Mouse (Mus musculus) small intestine, adult 2 months (tissue): Measurements from ENCODE around the gene Cxcr5. TPM values are rescaled to one million over a fixed set of nuclear protein-coding genes. Genes with fewer than 3 reads are reported as not detected.
"Not testable (repeated sequence)": the region's sequence is repeated elsewhere in the genome, so short reads cannot be mapped to it uniquely, and the experiment has no call there.

Source experiments
- H3K27ac ChIP-seq: fragments of 200-500 bp; 2 replicates; pipeline ENCODE4 v1.5.1; 2012; ENCODE audit warnings: low read depth, low read length, control low read depth, inconsistent platforms; ENCODE audit not compliant: insufficient read depth
- H3K27me3 ChIP-seq: fragments of 200-500 bp; 2 replicates; pipeline ENCODE4 v1.6.1; 2012; ENCODE audit warnings: mild to moderate bottlenecking, moderate library complexity, low read length, inconsistent platforms; ENCODE audit not compliant: control insufficient read depth, insufficient read depth
- H3K36me3 ChIP-seq: fragments of 200-500 bp; 2 replicates; pipeline ENCODE4 v1.6.1; 2012; ENCODE audit warnings: mild to moderate bottlenecking, low read length, control low read depth, inconsistent platforms; ENCODE audit not compliant: control insufficient read depth, insufficient read depth
- H3K4me1 ChIP-seq: fragments of 200-500 bp; 2 replicates; pipeline ENCODE4 v1.6.1; 2012; ENCODE audit warnings: low read length, inconsistent platforms, mixed read lengths; ENCODE audit not compliant: control insufficient read depth, insufficient read depth, insufficient read length
- H3K4me3 ChIP-seq: fragments of 200-500 bp; 2 replicates; pipeline ENCODE4 v1.5.1; 2012; ENCODE audit warnings: low read depth, mild to moderate bottlenecking, control low read depth, inconsistent platforms, low read length, moderate library complexity
- CTCF ChIP-seq: fragments of 200-500 bp; IDR thresholded peaks from 2 replicates; pipeline ENCODE4 v1.5.1; 2012; ENCODE audit warnings: low read depth, mild to moderate bottlenecking, control low read depth, inconsistent platforms, low read length, moderate library complexity, mixed read lengths; ENCODE audit not compliant: insufficient replicate concordance, insufficient read length; ENCODE audit errors: extremely low read depth
- POLR2A ChIP-seq: fragments of 200-500 bp; IDR thresholded peaks from 2 replicates; pipeline ENCODE4 v1.6.1; 2012; ENCODE audit warnings: low read depth, mild to moderate bottlenecking, control low read depth, inconsistent platforms, low read length, moderate library complexity
- WGBS: fragments of 180-500 bp; shearing (Covaris S2); methylation state at CpG from one replicate; pipeline ENCODE4 v1.1.7; 2018; 5-methylcytosine and 5-hydroxymethylcytosine counted together
- polyA plus RNA-seq: library from polyadenylated mRNA; depleted of rRNA; stranded (reverse); fragments of >200 nt; gene quantifications from 2 replicates; pipeline ENCODE4 v1.2.3, GENCODE M21; 2012

Gene Cxcr5
- polyA plus RNA-seq, 1 experiment: 5.7 TPM

DNA sequence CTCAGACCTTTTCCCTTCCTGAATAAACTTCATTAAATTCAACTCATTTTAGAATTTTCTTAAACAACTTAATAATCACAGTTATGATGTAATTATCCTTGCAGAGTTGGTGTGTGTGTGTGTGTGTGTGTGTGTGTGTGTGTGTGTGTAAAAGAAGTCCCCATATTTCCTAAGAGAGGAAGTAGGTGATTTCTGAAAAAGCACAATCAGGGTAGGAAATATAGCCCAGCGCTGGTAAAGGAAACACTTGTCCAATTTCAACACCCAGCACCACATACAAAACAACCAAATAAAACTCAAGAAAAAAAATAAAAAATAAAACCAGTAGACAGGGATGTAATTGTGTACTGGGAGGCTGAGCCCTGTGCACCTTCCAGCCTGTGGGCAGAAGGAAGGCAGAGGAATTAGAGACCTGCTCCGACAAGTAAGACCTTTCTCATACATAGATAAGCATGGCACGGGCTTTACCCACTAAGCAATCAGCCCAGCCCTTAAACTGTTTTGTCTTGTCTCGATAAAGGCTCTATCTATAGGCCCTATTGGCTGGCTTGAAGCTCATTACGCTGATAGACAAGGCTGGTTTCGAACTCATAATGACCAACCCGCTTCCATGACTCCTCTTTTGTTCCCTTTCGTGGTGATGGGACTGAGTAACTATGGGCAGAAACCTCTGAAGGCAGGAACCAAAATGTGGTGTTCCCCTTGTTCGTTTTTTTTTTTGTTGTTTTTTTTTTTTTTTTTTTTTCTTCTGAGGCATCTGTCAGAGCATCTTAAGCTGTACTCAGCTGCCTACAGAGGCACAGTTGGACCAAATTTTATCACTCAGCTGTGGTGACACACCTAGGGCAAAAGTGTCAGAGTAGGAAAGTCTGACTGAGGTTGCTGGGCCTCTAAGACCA lies 25.8 kb upstream of the Cxcr5 start:
- TF ChIP-seq CTCF (no peak), POLR2A (no peak)
- H3K27ac ChIP-seq: no peak overlapping the region
- no peak overlapping the region for H3K4me3 ChIP-seq
- 72% methylated on average over 9 of the region's 9 CpGs for WGBS
- no peaks in the 10 kb centered on the region for H3K36me3 ChIP-seq
- no peaks in the 10 kb centered on the region for H3K27me3 ChIP-seq
- H3K4me1 ChIP-seq: peaks cover 3% of the 10 kb centered on the region; the same call in 1 of the 2 replicates

DNA sequence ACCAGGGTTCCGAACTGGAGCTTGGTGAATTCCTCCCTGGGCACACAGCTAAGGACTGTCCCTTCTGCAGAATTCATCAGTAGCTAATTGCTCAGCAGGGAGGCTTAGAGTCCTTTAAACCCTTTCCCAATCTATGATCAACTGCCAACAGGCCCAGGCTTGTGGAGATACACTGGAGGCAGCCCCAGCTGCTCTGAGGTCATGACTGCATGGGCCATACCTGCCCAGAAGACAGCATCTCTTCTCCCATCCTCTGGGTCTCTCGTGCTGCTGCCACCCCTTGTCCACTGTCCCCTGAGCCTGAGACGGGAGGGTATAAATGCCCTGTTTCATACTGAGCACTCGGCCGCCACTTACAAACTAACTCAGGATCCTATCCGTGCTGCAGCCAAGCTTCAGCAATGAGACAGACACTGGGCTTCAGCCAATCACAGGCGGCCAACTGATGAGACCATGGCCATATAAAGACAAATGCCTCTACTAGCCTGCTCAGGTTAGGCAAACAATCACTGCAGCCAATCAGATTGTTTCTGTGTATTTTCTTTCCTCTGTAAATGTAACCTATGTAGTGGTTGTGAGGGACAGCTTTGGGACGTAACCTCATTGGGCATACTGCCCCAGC lies 25.1 kb upstream of the Cxcr5 start:
- H3K4me3 ChIP-seq: no peak overlapping the region
- no peak for TF ChIP-seq POLR2A
- no peak for TF ChIP-seq CTCF
- H3K36me3 ChIP-seq: no peaks in the 10 kb centered on the region
- H3K27ac ChIP-seq: no peak overlapping the region
- WGBS: 82% methylated on average over 8 of the region's 8 CpGs
- H3K27me3 ChIP-seq: no peaks in the 10 kb centered on the region
- peaks cover 3% of the 10 kb centered on the region; the same call in 1 of the 2 replicates for H3K4me1 ChIP-seq

DNA sequence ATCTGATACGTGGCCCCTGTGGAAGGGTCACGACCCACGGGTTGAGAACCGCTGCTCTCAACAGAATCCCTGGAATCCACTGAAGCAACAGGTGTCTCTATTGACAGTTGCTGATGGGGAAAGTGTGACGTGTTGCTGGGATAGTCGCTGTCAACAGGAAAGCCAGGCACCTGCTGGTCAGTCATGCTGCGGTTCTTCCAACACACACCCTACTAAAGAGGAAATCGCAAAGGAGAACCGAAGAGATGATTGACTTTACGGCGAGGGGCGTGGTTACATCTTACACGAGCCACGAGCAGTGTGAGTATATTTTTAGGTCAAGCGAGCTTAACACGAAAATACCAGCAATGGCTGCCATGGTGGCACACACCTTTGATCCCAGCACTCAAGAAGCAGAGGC lies 20.7 kb upstream of the Cxcr5 start:
- no peaks in the 10 kb centered on the region for H3K36me3 ChIP-seq
- TF ChIP-seq CTCF (no peak), POLR2A (no peak)
- no peak overlapping the region for H3K27ac ChIP-seq
- WGBS: 24% methylated on average over 16 of the region's 16 CpGs
- H3K27me3 ChIP-seq: no peaks in the 10 kb centered on the region
- H3K4me1 ChIP-seq: peaks cover 9% of the 10 kb centered on the region; the same call in 1 of the 2 replicates
- no peak overlapping the region for H3K4me3 ChIP-seq

DNA sequence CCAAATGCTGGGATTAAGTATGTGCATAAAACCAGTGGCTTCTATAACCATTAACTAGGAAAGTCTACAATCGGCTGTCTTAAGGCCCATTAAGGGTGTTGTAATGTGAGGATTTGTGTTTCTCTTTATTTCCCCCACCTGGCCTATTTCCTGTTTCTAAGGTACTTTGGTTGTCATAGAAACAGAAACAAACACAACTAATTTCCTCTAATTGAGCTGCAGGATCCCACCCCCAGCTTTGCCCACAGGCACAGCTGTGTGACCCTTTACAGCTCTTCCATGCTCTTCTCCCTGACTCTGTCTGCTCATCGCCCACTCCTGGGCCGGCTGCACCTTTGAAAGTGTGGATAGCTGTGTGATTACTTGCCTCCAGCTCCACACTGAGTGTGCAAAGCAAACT lies 19.7 kb upstream of the Cxcr5 start:
- no peak for TF ChIP-seq POLR2A
- no peak for TF ChIP-seq CTCF
- Histone ChIP-seq H3K36me3 (no peaks in the 10 kb centered on the region), H3K4me1 (peaks cover 9% of the 10 kb centered on the region; the same call in 1 of the 2 replicates), H3K27ac (peak overlapping the region; percentile 33), H3K4me3 (no peak overlapping the region), H3K27me3 (no peaks in the 10 kb centered on the region)
- WGBS: 11% methylated on average over 3 of the region's 3 CpGs

DNA sequence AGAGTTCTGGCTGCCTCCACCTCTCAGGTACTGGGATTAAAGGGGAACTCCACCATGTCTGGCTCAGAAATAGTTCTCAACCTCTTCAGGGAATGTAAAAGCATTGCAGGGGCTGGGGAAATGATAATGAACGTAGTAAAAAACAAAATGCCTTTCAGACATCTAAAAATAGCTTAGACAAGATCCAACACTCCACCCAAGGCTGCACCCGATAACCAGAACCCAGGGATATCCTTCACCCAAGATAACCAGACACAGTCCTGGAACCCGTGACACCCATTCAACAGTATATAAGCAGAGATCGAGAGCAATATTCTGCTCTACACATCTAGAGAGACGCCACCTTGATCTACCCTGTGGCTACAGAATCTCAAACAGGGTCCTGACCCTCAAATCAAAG lies 18.4 kb upstream of the Cxcr5 start:
- WGBS: 90% methylated on average over 5 of the region's 5 CpGs
- no peak for TF ChIP-seq CTCF
- TF ChIP-seq POLR2A: no peak
- H3K27me3 ChIP-seq: no peaks in the 10 kb centered on the region
- no peaks in the 10 kb centered on the region for H3K36me3 ChIP-seq
- peaks cover 9% of the 10 kb centered on the region; the same call in 1 of the 2 replicates for H3K4me1 ChIP-seq
- H3K27ac ChIP-seq: no peak overlapping the region
- H3K4me3 ChIP-seq: no peak overlapping the region

DNA sequence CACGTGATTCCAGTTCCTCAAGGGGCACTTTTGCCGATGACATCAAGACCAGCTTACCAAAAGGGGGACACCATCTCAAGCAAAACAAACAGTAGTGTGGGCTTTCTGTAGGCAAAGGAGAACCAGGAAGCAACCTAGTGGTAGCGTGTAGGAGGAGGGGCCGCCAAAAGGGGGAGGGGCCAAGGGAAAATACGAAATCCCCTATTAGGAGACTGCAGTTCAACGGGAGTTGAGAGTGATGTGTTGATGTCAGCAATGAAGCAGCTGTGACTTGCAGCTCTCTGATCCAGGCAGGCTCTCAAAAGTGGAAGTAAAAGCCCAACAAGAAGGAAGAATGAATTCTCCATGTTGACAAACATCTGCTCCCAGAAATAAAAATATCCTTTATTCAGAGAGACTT lies 17.7 kb upstream of the Cxcr5 start:
- H3K36me3 ChIP-seq: no peaks in the 10 kb centered on the region
- H3K4me1 ChIP-seq: peaks cover 9% of the 10 kb centered on the region; the same call in 1 of the 2 replicates
- WGBS: 33% methylated on average over 6 of the region's 6 CpGs
- H3K27ac ChIP-seq: no peak overlapping the region
- TF ChIP-seq POLR2A (no peak), CTCF (no peak)
- no peaks in the 10 kb centered on the region for H3K27me3 ChIP-seq
- no peak overlapping the region for H3K4me3 ChIP-seq

DNA sequence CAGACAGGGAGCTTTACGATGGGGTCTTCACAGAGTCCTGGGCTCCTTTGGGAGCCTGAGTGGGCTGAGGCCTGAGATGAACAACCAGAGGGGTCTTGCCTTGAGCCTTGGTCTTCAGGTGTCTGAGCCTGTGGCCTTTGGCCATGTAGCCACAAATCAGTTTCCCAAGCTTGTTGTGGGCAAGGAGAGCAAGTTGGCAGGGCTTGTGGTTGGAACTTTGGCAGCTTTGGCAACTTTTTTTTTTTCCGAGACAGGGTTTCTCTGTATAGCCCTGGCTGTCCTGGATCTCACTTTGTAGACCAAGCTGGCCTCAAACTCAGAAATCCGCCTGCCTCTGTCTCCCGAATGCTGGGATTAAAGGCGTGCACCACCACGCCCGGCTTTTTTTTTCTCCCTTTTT lies 14.4 kb upstream of the Cxcr5 start:
- not testable (repeated sequence) for H3K36me3 ChIP-seq, H3K27me3 ChIP-seq, H3K4me1 ChIP-seq, H3K4me3 ChIP-seq, H3K27ac ChIP-seq
- WGBS: 93% methylated on average over 7 of the region's 7 CpGs
